Mouse (Mus musculus): ENCODE results near the gene Stxbp4.

Stxbp4 gene

GRCm38 (mm10) chr11:90442462-90442861 is 195.4 kb downstream of the Stxbp4 start:
- no peak for DNase-seq

DNA sequence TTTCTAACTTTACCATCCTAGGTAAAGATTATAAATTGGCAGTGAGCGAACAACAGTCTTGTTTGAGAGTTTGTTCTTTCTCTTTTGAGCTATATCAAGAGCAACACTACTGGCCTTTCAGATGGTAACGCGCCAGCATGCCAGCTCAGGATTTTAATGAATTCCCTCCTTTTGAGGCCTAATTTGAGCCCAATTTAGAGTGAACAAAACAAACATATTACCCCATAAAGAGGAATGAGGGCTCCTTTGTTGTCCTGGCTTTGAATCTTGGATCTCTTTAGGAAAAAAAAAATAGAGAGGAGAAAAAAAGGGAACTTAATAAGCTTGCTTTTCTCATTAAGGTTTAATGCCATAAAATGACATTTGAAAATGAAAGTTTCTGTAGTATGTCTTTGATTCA is 197.0 kb downstream of the Stxbp4 start:
- no peak for DNase-seq

- DNase-seq = no peak
These were observed 199.1 kb downstream of the Stxbp4 start for GRCm38 (mm10) chr11:90438768-90439167.

All from cerebellum, adult 11 months (tissue).